Mouse (Mus musculus) embryonic facial prominence, embryonic 12.5 days (tissue): ENCODE measurements at regions not wholly inside any gene's neighbourhood (a gene's known extent, or its start where the extent isn't known, plus 50 kb on each side); places are given as distances from the start of the nearest gene placed in this dataset. TPM values are rescaled to one million over a fixed set of nuclear protein-coding genes. Genes with fewer than 3 reads are reported as not detected.

Source experiments
- microRNA-seq: library from miRNA; unstranded; fragments of <30 nt; microRNA quantifications from one replicate; pipeline ENCODE4, GENCODE M21; 2017

Small RNA genes lying in the stretch of these regions (microRNA-seq; reads per million reads assigned to microRNA genes)
- gene Gm23400 (not detected), gene Gm27359 (not detected)
